Mouse (Mus musculus) erythroblast, embryonic 14.5 days (primary cell): ENCODE measurements at regions not wholly inside any gene's neighbourhood (a gene's known extent, or its start where the extent isn't known, plus 50 kb on each side); places are given as distances from the start of the nearest gene placed in this dataset.

ENCODE experiments used
- GATA1 ChIP-seq: IDR thresholded peaks from 2 replicates; pipeline ENCODE4 v1.6.1; 2012; ENCODE audit warnings: low read length, inconsistent platforms, mixed read lengths
- TAL1 ChIP-seq: IDR thresholded peaks from 3 replicates; pipeline ENCODE4 v1.6.1; 2012; ENCODE audit warnings: low read length, inconsistent platforms, mixed read lengths

DNA sequence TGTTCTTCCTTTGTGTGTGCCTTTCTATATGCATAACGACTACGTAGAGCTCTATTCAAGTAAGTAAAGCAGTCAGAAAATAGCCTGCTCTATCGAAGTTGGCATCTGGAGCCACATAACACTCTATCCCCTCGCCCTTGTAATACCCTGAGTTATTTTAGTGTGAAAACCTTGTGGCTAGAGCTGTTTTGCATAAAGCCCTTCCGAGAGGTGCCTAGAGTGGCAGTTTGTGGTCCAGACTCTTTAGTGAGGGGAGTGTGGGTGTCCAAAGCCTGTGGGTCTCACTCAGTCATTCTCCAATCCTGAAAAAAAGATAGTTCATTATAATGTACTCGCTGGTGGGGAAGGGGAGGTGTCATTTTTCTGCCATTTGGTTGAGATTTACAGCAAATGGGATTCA, 855.2 kb upstream of the Car8 start:
- TF ChIP-seq TAL1 (no peak), GATA1 (no peak)
